Mouse (Mus musculus): ENCODE measurements at regions not wholly inside any gene's neighbourhood (a gene's known extent, or its start where the extent isn't known, plus 50 kb on each side); places are given as distances from the start of the nearest gene placed in this dataset.

DNA sequence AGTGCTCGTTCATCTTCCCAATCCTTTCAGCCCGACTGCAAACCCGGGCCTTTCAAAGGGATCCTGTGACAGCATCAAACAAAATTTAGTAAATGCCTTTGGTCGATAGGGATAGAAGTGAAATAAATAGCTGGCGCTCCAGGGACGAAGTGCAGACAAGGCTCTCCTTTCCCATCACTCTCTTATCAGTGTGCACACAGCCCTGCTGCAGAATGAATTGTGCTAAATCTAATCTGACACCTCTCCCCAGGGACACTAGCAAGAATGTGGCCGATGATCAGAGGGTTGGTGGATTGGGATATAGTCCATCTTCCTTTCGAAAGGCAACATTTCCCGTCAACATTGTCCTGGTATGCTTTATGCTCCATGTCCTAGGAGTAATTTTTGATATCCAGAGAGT, 1372.9 kb upstream of the Tenm4 start:
- Histone ChIP-seq H3K9me3 (replicated peaks) (no peaks in the 10 kb centered on the region), H3K27me3 (no peaks in the 10 kb centered on the region), H3K9ac (no peak overlapping the region), H3K36me3 (ENCODE audit: poor library complexity, severe bottlenecking) (no peaks in the 10 kb centered on the region), H3K27ac (no peak overlapping the region), H3K4me1 (no peaks in the 10 kb centered on the region), H3K4me3 (no peak overlapping the region), H3K4me2 (no peak overlapping the region)
- no peak for ATAC-seq
- 63% methylated on average over 9 of the region's 9 CpGs for WGBS

- no peak overlapping the region for H3K4me3 ChIP-seq
- WGBS, result 94% methylated on average over 4 of the region's 4 CpGs
- H3K27me3 ChIP-seq, result no peaks in the 10 kb centered on the region
- no peaks in the 10 kb centered on the region for H3K4me1 ChIP-seq
- H3K27ac ChIP-seq, result no peak overlapping the region
- H3K9ac ChIP-seq, result no peak overlapping the region
- no peaks in the 10 kb centered on the region for H3K9me3 ChIP-seq (replicated peaks)
- ATAC-seq, result no peak
- H3K36me3 ChIP-seq (ENCODE audit: poor library complexity, severe bottlenecking), result no peaks in the 10 kb centered on the region
- no peak overlapping the region for H3K4me2 ChIP-seq
Observed at GRCm38 (mm10) chr7:94841197-94841596, 1329.8 kb upstream of the Tenm4 start.

GRCm38 (mm10) chr7:94851360-94851759, 1319.7 kb upstream of the Tenm4 start:
- no peak overlapping the region for H3K27ac ChIP-seq
- no peaks in the 10 kb centered on the region for H3K36me3 ChIP-seq (ENCODE audit: poor library complexity, severe bottlenecking)
- no peak for ATAC-seq
- no peak overlapping the region for H3K4me2 ChIP-seq
- H3K4me3 ChIP-seq, result no peak overlapping the region
- no peaks in the 10 kb centered on the region for H3K9me3 ChIP-seq (replicated peaks)
- no peak overlapping the region for H3K9ac ChIP-seq
- 92% methylated on average over 13 of the region's 13 CpGs for WGBS
- H3K27me3 ChIP-seq, result no peaks in the 10 kb centered on the region
- no peaks in the 10 kb centered on the region for H3K4me1 ChIP-seq

DNA sequence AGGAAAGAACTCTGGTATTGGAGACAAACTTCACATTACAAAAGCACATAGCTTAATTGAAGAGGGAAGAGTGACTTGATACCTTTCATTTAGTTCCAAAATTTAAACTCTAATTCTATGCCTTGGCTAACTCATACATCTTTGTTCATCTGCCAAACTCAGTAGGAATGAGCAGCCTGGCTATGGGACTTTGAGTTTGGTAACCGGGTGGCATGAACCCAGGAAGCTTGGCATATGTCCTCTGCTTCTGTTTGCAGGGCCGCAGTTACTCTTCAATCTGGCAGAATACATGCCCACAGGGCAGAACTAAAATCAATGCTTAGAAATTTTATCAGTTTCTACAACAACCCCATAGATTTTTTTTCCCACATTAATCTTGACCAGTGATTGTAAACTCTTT, 1314.4 kb upstream of the Tenm4 start:
- no peak overlapping the region for H3K4me3 ChIP-seq
- H3K4me2 ChIP-seq, result no peak overlapping the region
- H3K9me3 ChIP-seq (replicated peaks), result no peaks in the 10 kb centered on the region
- H3K27me3 ChIP-seq, result no peaks in the 10 kb centered on the region
- no peak overlapping the region for H3K27ac ChIP-seq
- 84% methylated on average over 2 of the region's 2 CpGs for WGBS
- H3K4me1 ChIP-seq, result no peaks in the 10 kb centered on the region
- ATAC-seq, result no peak
- H3K9ac ChIP-seq, result no peak overlapping the region
- H3K36me3 ChIP-seq (ENCODE audit: poor library complexity, severe bottlenecking), result no peaks in the 10 kb centered on the region

GRCm38 (mm10) chr7:94890711-94891430, 1280.2 kb upstream of the Tenm4 start:
- Histone ChIP-seq H3K4me2 (no peak overlapping the region), H3K4me3 (no peak overlapping the region), H3K36me3 (ENCODE audit: poor library complexity, severe bottlenecking) (no peaks in the 10 kb centered on the region), H3K9ac (no peak overlapping the region), H3K4me1 (peaks cover 5% of the 10 kb centered on the region), H3K27ac (no peak overlapping the region), H3K9me3 (replicated peaks) (no peaks in the 10 kb centered on the region), H3K27me3 (no peaks in the 10 kb centered on the region)
- WGBS, result 27% methylated on average over 2 of the region's 2 CpGs
- ATAC-seq, result 0 out of 2 replicates have a peak, but pooled peaks have one; percentile 58

DNA sequence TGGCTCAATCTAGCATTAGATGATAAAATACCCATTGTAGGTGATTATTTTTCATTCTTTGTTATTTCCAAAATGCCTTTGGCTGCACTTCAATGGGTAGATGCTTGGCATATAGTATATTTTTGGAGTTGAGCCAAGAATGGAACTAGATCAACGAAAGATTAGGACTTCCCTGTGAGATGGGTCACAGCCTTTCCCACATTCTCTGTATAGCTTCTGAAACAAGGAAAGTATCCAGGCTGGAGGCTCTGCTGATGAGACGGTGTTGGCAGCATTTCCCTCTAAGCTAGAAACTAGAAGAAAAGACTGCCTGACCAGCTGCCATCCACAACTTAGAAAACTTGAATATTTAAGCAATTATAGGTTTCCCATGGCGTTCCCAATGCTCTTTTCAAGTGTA, 1273.0 kb upstream of the Tenm4 start:
- H3K4me1 ChIP-seq, result no peaks in the 10 kb centered on the region
- no peak overlapping the region for H3K4me2 ChIP-seq
- ATAC-seq, result peak; percentile 45; the same call in 1 of the 2 replicates
- H3K27me3 ChIP-seq, result no peaks in the 10 kb centered on the region
- H3K9ac ChIP-seq, result no peak overlapping the region
- no peaks in the 10 kb centered on the region for H3K9me3 ChIP-seq (replicated peaks)
- H3K36me3 ChIP-seq (ENCODE audit: poor library complexity, severe bottlenecking), result no peaks in the 10 kb centered on the region
- no peak overlapping the region for H3K4me3 ChIP-seq
- 21% methylated on average over 3 of the region's 3 CpGs for WGBS
- no peak overlapping the region for H3K27ac ChIP-seq

DNA sequence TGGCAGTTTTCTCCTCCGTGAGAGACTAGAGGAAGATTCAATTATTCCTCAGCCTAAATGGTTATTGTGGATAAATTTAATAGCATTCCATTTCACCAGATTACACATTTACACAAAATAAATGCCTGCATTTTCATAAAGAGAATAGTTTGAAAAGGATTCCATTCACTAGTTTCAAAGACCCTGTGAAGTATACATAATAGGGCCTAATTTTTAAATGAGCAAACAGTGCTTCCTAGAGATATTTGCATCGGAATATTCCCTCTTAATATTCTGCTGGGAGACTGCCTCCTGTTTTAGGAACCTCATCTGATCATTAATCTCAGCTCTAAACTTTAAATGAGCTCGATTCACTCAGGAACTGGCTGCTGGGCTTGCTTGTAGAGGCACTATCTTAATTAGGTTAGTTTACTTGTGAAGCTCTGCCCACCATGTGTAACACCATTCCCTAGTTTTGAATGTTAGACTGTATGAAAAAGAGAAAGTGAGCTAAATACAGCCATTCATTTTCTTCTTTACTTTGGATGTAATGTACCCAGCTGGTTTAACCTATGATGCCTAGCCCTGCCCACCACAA, 1244.4 kb upstream of the Tenm4 start:
- H3K4me2 ChIP-seq, result no peak overlapping the region
- H3K9ac ChIP-seq, result no peak overlapping the region
- no peaks in the 10 kb centered on the region for H3K4me1 ChIP-seq
- no peaks in the 10 kb centered on the region for H3K9me3 ChIP-seq (replicated peaks)
- no peaks in the 10 kb centered on the region for H3K36me3 ChIP-seq (ENCODE audit: poor library complexity, severe bottlenecking)
- WGBS, result 15% methylated on average over 3 of the region's 3 CpGs
- H3K4me3 ChIP-seq, result no peak overlapping the region
- ATAC-seq, result peak; percentile 70; the same call in 1 of the 2 replicates
- H3K27me3 ChIP-seq, result no peaks in the 10 kb centered on the region
- H3K27ac ChIP-seq, result no peak overlapping the region

GRCm38 (mm10) chr7:94963758-94964299, 1207.2 kb upstream of the Tenm4 start:
- H3K9me3 ChIP-seq (replicated peaks), result no peaks in the 10 kb centered on the region
- WGBS, result 43% methylated on average over 2 of the region's 2 CpGs
- no peak overlapping the region for H3K4me2 ChIP-seq
- no peak overlapping the region for H3K27ac ChIP-seq
- ATAC-seq, result no peak
- no peak overlapping the region for H3K4me3 ChIP-seq
- H3K27me3 ChIP-seq, result no peaks in the 10 kb centered on the region
- H3K9ac ChIP-seq, result no peak overlapping the region
- H3K36me3 ChIP-seq (ENCODE audit: poor library complexity, severe bottlenecking), result no peaks in the 10 kb centered on the region
- no peaks in the 10 kb centered on the region for H3K4me1 ChIP-seq

DNA sequence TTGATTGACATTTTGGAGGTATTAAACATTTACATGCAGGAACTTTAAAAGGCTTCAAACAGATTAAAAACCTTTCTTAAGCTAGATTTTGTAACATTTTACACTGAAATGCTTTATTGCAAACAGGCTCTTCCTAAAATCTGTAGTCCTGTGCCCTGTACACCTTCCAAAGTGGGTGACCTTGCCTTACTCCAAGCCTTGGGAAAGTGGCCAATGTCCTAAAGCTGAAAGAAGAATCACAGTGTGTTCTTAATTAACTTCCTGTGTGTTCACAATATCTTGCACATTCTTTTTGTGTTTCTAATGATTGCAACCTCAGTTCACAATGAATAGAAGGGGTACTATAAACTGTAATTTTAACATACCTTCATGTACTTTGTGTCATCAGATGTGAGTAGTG, 1203.4 kb upstream of the Tenm4 start:
- Histone ChIP-seq H3K4me2 (no peak overlapping the region), H3K9ac (no peak overlapping the region), H3K27me3 (no peaks in the 10 kb centered on the region), H3K27ac (no peak overlapping the region), H3K36me3 (ENCODE audit: poor library complexity, severe bottlenecking) (no peaks in the 10 kb centered on the region), H3K4me3 (no peak overlapping the region), H3K4me1 (no peaks in the 10 kb centered on the region), H3K9me3 (replicated peaks) (no peaks in the 10 kb centered on the region)
- ATAC-seq, result no peak

GRCm38 (mm10) chr7:94975037-94975775, 1195.8 kb upstream of the Tenm4 start:
- H3K4me1 ChIP-seq, result 0 out of 2 replicates have a peak, but pooled peaks cover 5% of the 10 kb centered on the region
- H3K9me3 ChIP-seq (replicated peaks), result no peaks in the 10 kb centered on the region
- H3K27me3 ChIP-seq, result no peaks in the 10 kb centered on the region
- H3K4me3 ChIP-seq, result no peak overlapping the region
- no peak overlapping the region for H3K27ac ChIP-seq
- no peak overlapping the region for H3K4me2 ChIP-seq
- WGBS, result 48% methylated on average over 2 of the region's 2 CpGs
- H3K36me3 ChIP-seq (ENCODE audit: poor library complexity, severe bottlenecking), result no peaks in the 10 kb centered on the region
- peak; percentile 65; the same call in 1 of the 2 replicates for ATAC-seq
- H3K9ac ChIP-seq, result no peak overlapping the region

DNA sequence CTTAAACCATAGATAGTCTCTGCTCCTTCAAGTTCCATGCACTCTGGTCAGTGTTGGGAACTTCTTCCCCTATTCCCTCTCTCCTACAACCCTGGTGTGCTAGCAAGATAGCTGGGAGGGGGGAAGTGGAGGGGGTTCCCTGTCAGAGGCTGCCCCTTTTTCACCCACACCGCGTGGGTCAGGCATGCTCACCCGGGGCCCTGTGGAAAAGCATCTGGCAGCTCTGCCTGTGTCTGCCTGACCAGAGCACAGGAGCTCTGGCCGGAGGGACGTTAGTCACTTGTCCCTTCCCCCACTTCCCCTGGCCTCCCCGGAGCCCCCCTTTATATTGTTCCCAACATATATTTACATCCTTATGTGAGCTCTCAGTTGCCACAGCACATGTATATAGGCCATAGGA, 1174.8 kb upstream of the Tenm4 start:
- 0 out of 2 replicates have a peak, but pooled peaks have one; percentile 10 for ATAC-seq
- no peak overlapping the region for H3K4me2 ChIP-seq
- H3K9me3 ChIP-seq (replicated peaks), result no peaks in the 10 kb centered on the region
- H3K4me3 ChIP-seq, result no peak overlapping the region
- no peaks in the 10 kb centered on the region for H3K36me3 ChIP-seq (ENCODE audit: poor library complexity, severe bottlenecking)
- H3K4me1 ChIP-seq, result no peaks in the 10 kb centered on the region
- WGBS, result 72% methylated on average over 6 of the region's 6 CpGs
- no peak overlapping the region for H3K9ac ChIP-seq
- H3K27ac ChIP-seq, result no peak overlapping the region
- no peaks in the 10 kb centered on the region for H3K27me3 ChIP-seq

- no peak for ATAC-seq
- 92% methylated on average over 3 of the region's 3 CpGs for WGBS
- H3K27ac ChIP-seq, result no peak overlapping the region
Observed at GRCm38 (mm10) chr7:95004161-95004560, 1166.9 kb upstream of the Tenm4 start.

More at GRCm38 (mm10) chr7:95004161-95004560, 1166.9 kb upstream of the Tenm4 start:
- no peaks in the 10 kb centered on the region for H3K9me3 ChIP-seq (replicated peaks)
- H3K4me2 ChIP-seq, result no peak overlapping the region
- H3K36me3 ChIP-seq (ENCODE audit: poor library complexity, severe bottlenecking), result no peaks in the 10 kb centered on the region
- no peaks in the 10 kb centered on the region for H3K4me1 ChIP-seq
- no peaks in the 10 kb centered on the region for H3K27me3 ChIP-seq
- no peak overlapping the region for H3K4me3 ChIP-seq
- no peak overlapping the region for H3K9ac ChIP-seq
